Mouse (Mus musculus) stomach, postnatal 0 days (tissue): ENCODE data around the gene Fgfr2.

ENCODE experiments used
- CTCF ChIP-seq: IDR thresholded peaks from 2 replicates; pipeline ENCODE4 v1.5.1; 2016; ENCODE audit warnings: antibody characterized with exemption, low read depth, mild to moderate bottlenecking, moderate library complexity
- EP300 ChIP-seq: optimal IDR thresholded peaks from 2 replicates; pipeline ENCODE3; 2016; ENCODE audit warnings: antibody characterized with exemption

DNA sequence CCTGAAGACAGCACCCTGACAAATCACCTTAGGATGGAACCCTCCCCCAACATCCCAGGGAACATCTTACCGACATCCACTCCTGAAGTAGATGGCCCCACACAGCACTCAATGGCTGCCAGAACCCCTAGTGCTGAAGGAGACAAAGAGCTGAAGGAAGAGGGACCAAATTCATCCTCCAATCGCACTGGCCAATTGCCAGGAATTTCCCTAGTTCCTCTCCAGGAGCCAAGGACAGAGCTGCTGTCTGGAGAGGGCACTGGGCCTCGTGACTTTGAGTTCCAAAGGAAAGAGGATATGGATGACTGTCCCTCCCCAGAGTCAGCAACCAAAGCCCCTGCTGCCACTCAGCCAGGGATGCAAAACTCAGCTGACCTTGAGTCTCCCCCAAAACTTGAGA, 2501.2 kb downstream of the Fgfr2 start:
- TF ChIP-seq EP300 (no peak), CTCF (no peak)
